Mouse (Mus musculus) liver, embryonic 14.5 days (tissue): ENCODE measurements around the gene Cryzl1.

Experiments
- CTCF ChIP-seq: IDR thresholded peaks from 2 replicates; pipeline ENCODE4 v1.5.1; 2016; ENCODE audit warnings: antibody characterized with exemption, low read depth, control low read depth
- EP300 ChIP-seq: IDR thresholded peaks from 2 replicates; pipeline ENCODE4 v1.6.1; 2016; ENCODE audit warnings: antibody characterized with exemption, low read depth

- TF ChIP-seq CTCF (no peak), EP300 (no peak)
These were observed 299 bp upstream of the Cryzl1 start, which contains the start of gene Itsn1 for GRCm38 (mm10) chr16:91729066-91729482.
